Mouse (Mus musculus) midbrain, postnatal 0 days (tissue): ENCODE results near the gene Lca5l. TPM values are rescaled to one million over a fixed set of nuclear protein-coding genes. Genes with fewer than 3 reads are reported as not detected.

Experiments
- ATAC-seq: fragments of 200-750 bp; cut with Nextera tagmentation; 2 replicates; pipeline ENCODE4 v1.8.0; 2017; ENCODE audit warnings: moderate number of reproducible peaks, mild to moderate bottlenecking, moderate TSS enrichment, moderate library complexity; ENCODE audit not compliant: low FRiP score
- DNase-seq: peaks from one replicate; pipeline ENCODE4 v3.0.0-alpha.2; 2015; ENCODE audit warnings: low spot score
- H3K27ac ChIP-seq: fragments of 300-500 bp; sonication (generic); 2 replicates; pipeline ENCODE4 v1.5.1; 2014; ENCODE audit warnings: low read depth, mild to moderate bottlenecking, low read length, mixed read lengths
- H3K27me3 ChIP-seq: fragments of 300-500 bp; sonication (generic); 2 replicates; pipeline ENCODE4 v1.6.1; 2014; ENCODE audit warnings: low read length, control low read depth, mixed read lengths; ENCODE audit not compliant: insufficient read depth
- H3K36me3 ChIP-seq: fragments of 300-500 bp; sonication (generic); 2 replicates; pipeline ENCODE4 v1.6.1; 2014; ENCODE audit warnings: low read length, control low read depth, mixed read lengths; ENCODE audit not compliant: insufficient read depth
- H3K4me1 ChIP-seq: fragments of 300-500 bp; sonication (generic); 2 replicates; pipeline ENCODE4 v1.6.1; 2014; ENCODE audit warnings: mild to moderate bottlenecking, control low read depth, antibody characterized with exemption, low read length, mixed read lengths; ENCODE audit not compliant: insufficient read depth
- H3K4me2 ChIP-seq: fragments of 300-500 bp; sonication (generic); 2 replicates; pipeline ENCODE4 v1.6.1; 2014; ENCODE audit warnings: low read depth, mild to moderate bottlenecking, low read length, mixed read lengths; ENCODE audit not compliant: poor library complexity, severe bottlenecking
- H3K4me3 ChIP-seq: fragments of 300-500 bp; sonication (generic); 2 replicates; pipeline ENCODE4 v1.5.1; 2014; ENCODE audit warnings: low read depth, mild to moderate bottlenecking, low read length, moderate library complexity
- H3K9ac ChIP-seq: fragments of 300-500 bp; sonication (generic); replicated peaks from 2 replicates; pipeline ENCODE4 v1.6.1; 2014; ENCODE audit warnings: mild to moderate bottlenecking, low read length, moderate library complexity, mixed read lengths; ENCODE audit not compliant: poor library complexity, severe bottlenecking
- H3K9me3 ChIP-seq: fragments of 300-500 bp; sonication (generic); 2 replicates; pipeline ENCODE4 v1.6.1; 2016; ENCODE audit warnings: low read length, control low read depth
- CTCF ChIP-seq: IDR thresholded peaks from 2 replicates; pipeline ENCODE4 v1.5.1; 2016; ENCODE audit warnings: antibody characterized with exemption, mild to moderate bottlenecking
- WGBS: fragments of 180-500 bp; shearing (Covaris S2); extraction: QIAGEN DNeasy Blood & Tissue Kit; methylation state at CpG from one replicate; pipeline ENCODE4 v1.1.7; 2014; 5-methylcytosine and 5-hydroxymethylcytosine counted together
- polyA plus RNA-seq: library from polyadenylated mRNA; unstranded; fragments of >200 nt; fragmentation: Nextera tagmentation; extraction: Ambion mirVana; gene quantifications from 2 replicates; pipeline ENCODE4 v1.2.1, GENCODE M21; 2015
- total RNA-seq: library from RNA; depleted of rRNA; stranded (reverse); fragments of >200 nt; gene quantifications from 2 replicates; pipeline ENCODE4 v1.2.3, GENCODE M21; 2014

Lca5l gene
- total and polyA plus RNA-seq, 2 experiments from 2014 or later, result 2.4 to 3.0 TPM

GRCm38 (mm10) chr16:96230411-96230810 is 38.3 kb upstream of the Lca5l start:
- ATAC-seq (0 out of 2 replicates have a peak, but pooled peaks have one; percentile 47), DNase-seq (peak; percentile 89)
- 28% methylated on average over 11 of the region's 11 CpGs for WGBS
- Histone ChIP-seq H3K9ac (no peak overlapping the region), H3K27ac (no peak overlapping the region), H3K4me2 (no peak overlapping the region), H3K4me3 (no peak overlapping the region), H3K27me3 (no peaks in the 10 kb centered on the region), H3K4me1 (0 out of 2 replicates have a peak, but pooled peaks cover 4% of the 10 kb centered on the region), H3K9me3 (no peaks in the 10 kb centered on the region), H3K36me3 (no peaks in the 10 kb centered on the region)
- TF ChIP-seq CTCF, result peak; percentile 93

GRCm38 (mm10) chr16:96229044-96229555 is 37.0 kb upstream of the Lca5l start:
- DNase-seq (no peak), ATAC-seq (no peak)
- Histone ChIP-seq H3K9ac (no peak overlapping the region), H3K4me1 (no peaks in the 10 kb centered on the region), H3K27ac (no peak overlapping the region), H3K4me2 (no peak overlapping the region), H3K4me3 (no peak overlapping the region), H3K27me3 (no peaks in the 10 kb centered on the region), H3K9me3 (no peaks in the 10 kb centered on the region), H3K36me3 (no peaks in the 10 kb centered on the region)
- 44% methylated on average over 8 of the region's 8 CpGs for WGBS
- TF ChIP-seq CTCF, result no peak

- Histone ChIP-seq H3K36me3 (no peaks in the 10 kb centered on the region), H3K4me2 (no peak overlapping the region), H3K27me3 (no peaks in the 10 kb centered on the region), H3K4me1 (no peaks in the 10 kb centered on the region), H3K4me3 (no peak overlapping the region), H3K27ac (no peak overlapping the region), H3K9ac (no peak overlapping the region), H3K9me3 (no peaks in the 10 kb centered on the region)
- 75% methylated on average over 13 of the region's 13 CpGs for WGBS
- ATAC-seq (no peak), DNase-seq (no peak)
- TF ChIP-seq CTCF, result no peak
Observed at GRCm38 (mm10) chr16:96228438-96228837, 36.4 kb upstream of the Lca5l start.

- Histone ChIP-seq H3K4me1 (no peaks in the 10 kb centered on the region), H3K9ac (no peak overlapping the region), H3K36me3 (no peaks in the 10 kb centered on the region), H3K9me3 (no peaks in the 10 kb centered on the region), H3K27ac (no peak overlapping the region), H3K27me3 (no peaks in the 10 kb centered on the region), H3K4me2 (no peak overlapping the region), H3K4me3 (no peak overlapping the region)
- DNase-seq (no peak), ATAC-seq (no peak)
- 88% methylated on average over 1 of the region's 1 CpGs for WGBS
- TF ChIP-seq CTCF, result no peak
Observed at GRCm38 (mm10) chr16:96222452-96222851, 30.4 kb upstream of the Lca5l start.

GRCm38 (mm10) chr16:96221959-96222358 is 29.9 kb upstream of the Lca5l start:
- WGBS, result 84% methylated on average over 3 of the region's 3 CpGs
- no peak for ATAC-seq
- H3K27me3 ChIP-seq, result no peaks in the 10 kb centered on the region

GRCm38 (mm10) chr16:96221491-96221890 is 29.4 kb upstream of the Lca5l start:
- Histone ChIP-seq H3K9me3 (no peaks in the 10 kb centered on the region), H3K4me3 (no peak overlapping the region), H3K4me1 (no peaks in the 10 kb centered on the region), H3K36me3 (no peaks in the 10 kb centered on the region), H3K27me3 (no peaks in the 10 kb centered on the region), H3K9ac (no peak overlapping the region), H3K27ac (no peak overlapping the region), H3K4me2 (no peak overlapping the region)
- ATAC-seq (no peak), DNase-seq (no peak)
- 81% methylated on average over 5 of the region's 5 CpGs for WGBS
- TF ChIP-seq CTCF, result peak; percentile 35; the same call in 1 of the 2 replicates

More at GRCm38 (mm10) chr16:96221959-96222358, 29.9 kb upstream of the Lca5l start:
- Histone ChIP-seq H3K36me3 (no peaks in the 10 kb centered on the region), H3K4me2 (no peak overlapping the region), H3K9me3 (no peaks in the 10 kb centered on the region), H3K27ac (no peak overlapping the region), H3K4me3 (no peak overlapping the region), H3K4me1 (no peaks in the 10 kb centered on the region), H3K9ac (no peak overlapping the region)
- TF ChIP-seq CTCF, result no peak
- no peak for DNase-seq
